Mouse (Mus musculus): Measurements from ENCODE around the gene Olfr429. TPM values are rescaled to one million over a fixed set of nuclear protein-coding genes. Genes with fewer than 3 reads are reported as not detected.

Gene Olfr429
- polyA plus RNA-seq, 1 experiment = not detected

DNA sequence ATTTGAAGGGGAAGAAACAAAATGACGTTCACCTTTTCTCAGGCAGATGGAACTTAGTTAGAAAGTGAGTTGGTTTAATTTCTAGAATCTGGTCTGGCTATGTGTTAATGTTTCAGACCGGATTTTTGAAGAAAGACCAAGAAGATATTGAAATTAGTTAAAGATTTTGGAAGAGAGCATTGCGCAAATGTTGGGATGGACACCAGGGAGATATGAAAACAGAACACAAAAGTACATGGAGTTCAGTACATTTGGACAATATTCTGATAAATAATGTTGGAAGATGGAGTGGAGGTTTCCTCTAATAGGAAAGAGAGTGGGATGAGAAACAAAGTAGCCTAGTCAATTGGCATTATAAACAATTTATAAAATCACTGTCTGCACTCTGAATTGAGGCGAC lies 32.6 kb upstream of the Olfr429 start:
- H3K4me1 ChIP-seq (ENCODE audit: control insufficient read depth, insufficient read depth, low read length) = peaks cover 19% of the 10 kb centered on the region
- H3K4me3 ChIP-seq (ENCODE audit: insufficient read depth, low read length) = no peak overlapping the region
- H3K27ac ChIP-seq (ENCODE audit: insufficient read depth, low read depth, low read length) = no peak overlapping the region
- TF ChIP-seq POLR2A (IDR thresholded peaks at IDR 0.05; ENCODE audit: borderline replicate concordance, low read depth, low read length) (no peak), CTCF (IDR thresholded peaks at IDR 0.05; ENCODE audit: low read depth, low read length) (no peak)

DNA sequence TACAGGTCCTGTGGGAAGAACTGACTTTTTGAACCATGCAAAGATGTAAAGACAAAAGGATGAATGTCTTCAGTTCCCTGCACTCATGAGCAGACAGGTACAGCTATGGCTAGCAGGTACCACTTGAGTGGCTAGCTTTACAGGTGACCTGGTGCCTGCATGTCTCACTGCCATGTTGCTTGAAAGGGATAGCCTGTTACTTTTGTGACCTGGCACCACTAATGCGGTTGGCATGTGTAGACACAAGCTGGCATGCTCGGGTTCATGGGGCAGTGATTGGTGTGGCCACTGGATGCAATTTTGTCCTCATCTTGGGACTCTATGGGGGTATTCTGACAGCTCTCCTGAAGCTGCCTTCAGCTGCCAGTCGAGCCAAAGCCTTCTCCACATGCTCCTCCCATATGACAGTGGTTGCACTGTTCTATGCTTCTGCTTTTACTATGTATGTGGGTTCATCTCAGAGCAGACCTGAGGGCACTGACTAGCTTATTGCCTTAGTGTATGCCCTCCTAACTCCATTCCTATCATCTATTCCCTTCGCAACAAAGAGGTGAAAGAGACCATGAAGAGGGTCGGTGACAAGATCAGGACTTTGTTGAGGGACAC lies 32.1 kb upstream of the Olfr429 start:
- H3K4me1 ChIP-seq (ENCODE audit: control insufficient read depth, insufficient read depth, low read length) = peaks cover 19% of the 10 kb centered on the region
- no peak overlapping the region for H3K27ac ChIP-seq (ENCODE audit: insufficient read depth, low read depth, low read length)
- H3K4me3 ChIP-seq (ENCODE audit: insufficient read depth, low read length) = no peak overlapping the region
- TF ChIP-seq POLR2A (IDR thresholded peaks at IDR 0.05; ENCODE audit: borderline replicate concordance, low read depth, low read length) (no peak), CTCF (IDR thresholded peaks at IDR 0.05; ENCODE audit: low read depth, low read length) (no peak)

DNA sequence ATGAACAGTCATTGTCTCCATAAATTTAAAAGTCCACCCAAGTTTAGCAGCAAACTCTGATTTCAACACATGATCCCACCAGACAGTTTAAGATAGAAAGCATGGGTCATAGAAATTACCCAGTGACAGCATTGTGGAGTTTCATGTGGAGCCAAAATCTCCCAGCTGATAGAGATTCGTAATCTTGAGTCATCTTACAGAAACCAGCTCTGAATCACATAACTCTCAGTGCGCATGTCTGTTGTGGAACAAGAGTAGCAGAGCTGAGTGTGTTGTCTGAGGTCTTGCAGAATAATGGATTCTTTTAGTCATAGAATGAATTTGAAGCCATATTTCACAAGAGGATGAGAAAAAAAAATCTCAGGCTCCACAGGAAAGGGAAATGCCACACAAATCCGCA lies 31.1 kb upstream of the Olfr429 start:
- Histone ChIP-seq H3K27ac (ENCODE audit: insufficient read depth, low read depth, low read length) (no peak overlapping the region), H3K4me3 (ENCODE audit: insufficient read depth, low read length) (no peak overlapping the region), H3K4me1 (ENCODE audit: control insufficient read depth, insufficient read depth, low read length) (peaks cover 19% of the 10 kb centered on the region)
- no peak for TF ChIP-seq CTCF (IDR thresholded peaks at IDR 0.05; ENCODE audit: low read depth, low read length)
- no peak for TF ChIP-seq POLR2A (IDR thresholded peaks at IDR 0.05; ENCODE audit: borderline replicate concordance, low read depth, low read length)

DNA sequence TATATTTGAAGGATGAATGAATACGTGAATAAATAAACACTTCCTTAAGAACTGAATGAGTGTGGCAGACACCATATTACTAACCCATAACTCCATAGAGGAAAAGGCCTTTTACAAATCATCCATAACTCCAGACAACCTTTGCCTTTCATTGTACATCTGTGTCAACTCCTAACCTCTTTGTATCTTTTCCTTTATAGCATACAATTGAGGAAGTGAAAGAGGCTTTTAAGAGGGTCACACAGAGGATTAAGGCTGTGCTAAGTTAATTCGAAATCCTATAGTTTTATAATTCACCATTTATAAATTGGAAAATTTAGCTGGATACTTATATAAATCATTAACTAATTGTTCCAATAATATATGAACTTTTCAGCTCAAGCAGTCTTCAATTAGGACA lies 28.9 kb upstream of the Olfr429 start:
- no peak for TF ChIP-seq POLR2A (IDR thresholded peaks at IDR 0.05; ENCODE audit: borderline replicate concordance, low read depth, low read length)
- TF ChIP-seq CTCF (IDR thresholded peaks at IDR 0.05; ENCODE audit: low read depth, low read length) = no peak
- Histone ChIP-seq H3K4me3 (ENCODE audit: insufficient read depth, low read length) (no peak overlapping the region), H3K27ac (ENCODE audit: insufficient read depth, low read depth, low read length) (no peak overlapping the region)

DNA sequence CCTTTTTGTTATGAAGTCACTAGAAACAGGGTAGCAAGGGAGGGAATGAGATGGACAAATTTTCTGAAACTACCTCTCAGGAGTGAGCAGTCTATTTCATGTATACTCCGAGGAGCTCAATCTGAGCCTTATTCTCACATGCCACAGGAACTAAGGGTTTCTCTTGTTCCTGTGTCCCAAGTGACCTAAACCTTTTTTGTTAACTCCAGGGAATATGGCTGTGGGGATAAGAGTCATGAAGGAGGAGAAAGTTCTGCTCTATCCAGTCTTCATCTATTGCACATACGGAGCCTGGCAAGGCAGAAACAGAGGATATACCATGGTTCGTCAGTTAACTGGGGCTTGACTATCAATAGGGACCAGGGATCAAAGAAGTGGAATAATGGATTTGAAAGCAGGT lies 17.8 kb upstream of the Olfr429 start, which contains the start of gene Olfr430:
Gene Olfr430, plus strand, starts transcription at position 301 of the 400 bp plus-strand sequence.
- no peak for TF ChIP-seq POLR2A (IDR thresholded peaks at IDR 0.05; ENCODE audit: borderline replicate concordance, low read depth, low read length)
- no peak for TF ChIP-seq CTCF (IDR thresholded peaks at IDR 0.05; ENCODE audit: low read depth, low read length)
- no peaks in the 10 kb centered on the region for H3K4me1 ChIP-seq (ENCODE audit: control insufficient read depth, insufficient read depth, low read length)
- H3K4me3 ChIP-seq (ENCODE audit: insufficient read depth, low read length) = no peak within 1 kb of the TSS
- H3K27ac ChIP-seq (ENCODE audit: insufficient read depth, low read depth, low read length) = no peak within 1 kb of the TSS

More for the DNA sequence above, 28.9 kb upstream of the Olfr429 start:
- peaks cover 14% of the 10 kb centered on the region for H3K4me1 ChIP-seq (ENCODE audit: control insufficient read depth, insufficient read depth, low read length)

DNA sequence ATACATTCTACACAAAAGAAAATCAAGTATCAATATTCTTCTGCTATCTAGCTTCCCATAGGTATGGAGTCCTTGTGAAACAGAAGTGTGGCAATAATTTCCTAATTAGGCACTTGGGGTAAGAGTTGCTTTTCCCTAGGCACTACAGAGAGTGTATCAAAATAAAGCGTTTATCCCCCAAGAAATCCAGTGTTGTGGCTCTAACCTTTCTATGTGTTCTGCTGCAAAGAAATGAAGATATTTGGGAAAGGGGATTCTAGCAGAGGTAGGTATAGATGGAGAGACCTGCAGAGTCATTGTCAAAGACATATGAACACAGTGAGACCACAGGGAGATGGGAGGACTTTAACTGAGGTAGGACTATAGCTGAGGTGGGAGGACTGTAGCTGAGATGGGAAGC lies 12.5 kb downstream of the Olfr429 start, which contains the start of gene Olfr427:
Gene Olfr427, plus strand, starts transcription at position 301 of the 400 bp plus-strand sequence.
- Histone ChIP-seq H3K4me1 (ENCODE audit: control insufficient read depth, insufficient read depth, low read length) (no peaks in the 10 kb centered on the region), H3K4me3 (ENCODE audit: insufficient read depth, low read length) (no peak within 1 kb of the TSS), H3K27ac (ENCODE audit: insufficient read depth, low read depth, low read length) (no peak within 1 kb of the TSS)
- TF ChIP-seq POLR2A (IDR thresholded peaks at IDR 0.05; ENCODE audit: borderline replicate concordance, low read depth, low read length) (no peak), CTCF (IDR thresholded peaks at IDR 0.05; ENCODE audit: low read depth, low read length) (no peak)

DNA sequence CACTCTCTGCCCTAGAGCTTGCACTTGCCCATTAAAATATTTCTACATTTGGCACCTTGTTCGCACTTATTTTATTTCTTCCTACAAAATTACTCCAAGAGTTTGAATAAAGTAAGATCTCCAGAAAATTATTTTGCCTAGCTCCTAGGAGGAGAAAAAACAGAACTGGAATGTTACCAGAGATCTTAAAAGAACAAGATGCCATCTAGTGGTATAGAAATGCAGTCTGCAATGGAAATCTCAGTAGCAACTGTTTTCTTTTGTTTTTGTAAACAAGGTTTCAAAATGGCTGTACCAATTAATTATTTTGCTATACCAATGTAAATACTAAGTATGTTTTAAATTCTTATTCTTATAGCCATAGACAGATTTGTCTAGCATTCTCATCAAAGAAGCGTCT lies 19.6 kb downstream of the Olfr429 start:
- Histone ChIP-seq H3K4me1 (ENCODE audit: control insufficient read depth, insufficient read depth, low read length) (no peaks in the 10 kb centered on the region), H3K4me3 (ENCODE audit: insufficient read depth, low read length) (no peak overlapping the region)
- TF ChIP-seq CTCF (IDR thresholded peaks at IDR 0.05; ENCODE audit: low read depth, low read length) (no peak), POLR2A (IDR thresholded peaks at IDR 0.05; ENCODE audit: borderline replicate concordance, low read depth, low read length) (no peak)

DNA sequence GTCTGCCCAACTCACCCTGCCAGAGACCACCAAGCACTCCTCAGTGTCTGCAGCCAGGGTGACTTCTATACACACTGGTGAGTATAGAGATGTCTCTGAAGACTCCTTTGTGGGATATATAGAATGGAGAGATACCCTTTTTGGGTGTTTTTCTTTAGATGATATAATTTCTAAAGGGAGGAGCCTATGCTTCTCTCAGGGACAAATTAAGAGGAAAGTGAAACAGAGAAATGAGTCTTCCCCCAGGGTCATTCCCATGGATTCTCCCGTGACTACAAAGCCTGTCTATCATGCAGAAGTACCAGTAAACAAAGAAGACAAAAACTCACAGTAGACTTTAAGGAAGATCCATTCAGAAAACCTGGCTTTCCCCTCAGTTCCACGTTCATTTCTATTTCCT lies 36.9 kb downstream of the Olfr429 start, which contains the start of gene Olfr231:
Gene Olfr231, minus strand, starts transcription at position 101 of the 400 bp plus-strand sequence.
- H3K4me1 ChIP-seq (ENCODE audit: control insufficient read depth, insufficient read depth, low read length) = no peaks in the 10 kb centered on the region
- H3K4me3 ChIP-seq (ENCODE audit: insufficient read depth, low read length) = no peak within 1 kb of the TSS
- H3K27ac ChIP-seq (ENCODE audit: insufficient read depth, low read depth, low read length) = no peak within 1 kb of the TSS
- TF ChIP-seq POLR2A (IDR thresholded peaks at IDR 0.05; ENCODE audit: borderline replicate concordance, low read depth, low read length) = no peak
- TF ChIP-seq CTCF (IDR thresholded peaks at IDR 0.05; ENCODE audit: low read depth, low read length) = no peak

More for the DNA sequence above, 19.6 kb downstream of the Olfr429 start:
- H3K27ac ChIP-seq (ENCODE audit: insufficient read depth, low read depth, low read length) = no peak overlapping the region

DNA sequence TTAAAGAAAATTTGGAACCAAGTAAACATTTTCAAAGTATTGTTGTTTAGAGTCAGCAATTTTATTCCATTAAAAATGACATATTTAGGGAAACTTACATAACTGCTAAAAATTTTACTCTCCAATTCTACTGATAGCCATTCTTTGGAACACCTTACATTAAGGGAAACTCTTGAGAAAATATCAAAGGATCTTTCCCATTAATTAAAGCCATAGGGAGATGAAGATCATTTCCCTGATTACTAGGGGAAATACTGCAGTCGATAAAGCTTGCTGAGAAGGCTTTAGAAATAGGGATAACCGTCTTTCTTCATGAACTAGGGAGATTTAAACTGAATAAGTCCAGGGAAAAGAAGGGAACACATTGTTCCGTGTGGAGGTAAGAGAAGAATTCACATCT lies 47.1 kb downstream of the Olfr429 start, which contains the start of gene Olfr424:
Gene Olfr424, plus strand, starts transcription at position 301 of the 400 bp plus-strand sequence.
- Histone ChIP-seq H3K27ac (ENCODE audit: insufficient read depth, low read depth, low read length) (no peak within 1 kb of the TSS), H3K4me1 (ENCODE audit: control insufficient read depth, insufficient read depth, low read length) (no peaks in the 10 kb centered on the region), H3K4me3 (ENCODE audit: insufficient read depth, low read length) (no peak within 1 kb of the TSS)
- TF ChIP-seq POLR2A (IDR thresholded peaks at IDR 0.05; ENCODE audit: borderline replicate concordance, low read depth, low read length) (no peak), CTCF (IDR thresholded peaks at IDR 0.05; ENCODE audit: low read depth, low read length) (no peak)

DNA sequence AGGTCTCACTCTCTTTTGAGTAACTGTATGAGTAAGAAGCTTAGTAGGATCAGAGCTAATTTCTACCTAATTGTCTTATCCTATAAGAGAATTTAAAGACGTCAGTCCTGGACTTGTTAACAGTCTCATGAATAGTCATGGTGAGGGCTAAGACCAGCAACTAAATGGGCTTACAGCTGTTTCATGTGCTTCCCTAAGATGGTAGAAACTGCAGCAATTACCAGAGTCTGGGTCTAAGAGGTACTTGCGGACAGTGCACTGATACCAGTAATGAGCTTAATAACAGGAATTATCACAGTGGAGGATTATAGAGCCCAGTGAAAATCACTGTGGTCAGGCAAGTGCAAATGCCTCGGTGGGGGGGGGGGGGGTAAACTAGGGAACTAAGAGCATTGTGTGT lies 47.9 kb downstream of the Olfr429 start:
- no peak overlapping the region for H3K4me3 ChIP-seq (ENCODE audit: insufficient read depth, low read length)
- H3K27ac ChIP-seq (ENCODE audit: insufficient read depth, low read depth, low read length) = no peak overlapping the region
- TF ChIP-seq CTCF (IDR thresholded peaks at IDR 0.05; ENCODE audit: low read depth, low read length) = no peak
- TF ChIP-seq POLR2A (IDR thresholded peaks at IDR 0.05; ENCODE audit: borderline replicate concordance, low read depth, low read length) = no peak
- no peaks in the 10 kb centered on the region for H3K4me1 ChIP-seq (ENCODE audit: control insufficient read depth, insufficient read depth, low read length)

Other genes with a start within 250 kb of the Olfr429 start
- 104 and 108 TPM in 2 replicates for gene Ifi211, start 171.3 kb upstream of the Olfr429 start, polyA plus RNA-seq (2012; ENCODE audit: insufficient read depth, insufficient read length, missing spikeins)
- gene Mndal, start 141.8 kb upstream of the Olfr429 start, polyA plus RNA-seq (2012; ENCODE audit: insufficient read depth, insufficient read length, missing spikeins) = 395 and 406 TPM in 2 replicates
- 165 and 170 TPM in 2 replicates for gene Ifi203, start 141.7 kb upstream of the Olfr429 start, polyA plus RNA-seq (2012; ENCODE audit: insufficient read depth, insufficient read length, missing spikeins)
- gene Ifi202b, start 101.6 kb upstream of the Olfr429 start, polyA plus RNA-seq (2012; ENCODE audit: insufficient read depth, insufficient read length, missing spikeins) = not detected in 2 replicates
- 7.4 and 9.0 TPM in 2 replicates for gene Ifi205, start 52.5 kb upstream of the Olfr429 start, polyA plus RNA-seq (2012; ENCODE audit: insufficient read depth, insufficient read length, missing spikeins)
- gene Olfr433, start 43.6 kb upstream of the Olfr429 start, polyA plus RNA-seq (2012; ENCODE audit: insufficient read depth, insufficient read length, missing spikeins) = 0.33 TPM in 1 of 2 replicates, not detected in the other
- gene Olfr432, start 35.1 kb upstream of the Olfr429 start, polyA plus RNA-seq (2012; ENCODE audit: insufficient read depth, insufficient read length, missing spikeins) = not detected in 2 replicates
- gene Olfr430, start 17.7 kb upstream of the Olfr429 start, polyA plus RNA-seq (2012; ENCODE audit: insufficient read depth, insufficient read length, missing spikeins) = not detected in 2 replicates
- gene Olfr427, start 12.6 kb downstream of the Olfr429 start, polyA plus RNA-seq (2012; ENCODE audit: insufficient read depth, insufficient read length, missing spikeins) = not detected in 2 replicates
- gene Olfr231, start 36.8 kb downstream of the Olfr429 start, polyA plus RNA-seq (2012; ENCODE audit: insufficient read depth, insufficient read length, missing spikeins) = not detected in 2 replicates
- gene Olfr424, start 47.2 kb downstream of the Olfr429 start, polyA plus RNA-seq (2012; ENCODE audit: insufficient read depth, insufficient read length, missing spikeins) = not detected in 2 replicates
- gene Olfr420, start 71.3 kb downstream of the Olfr429 start, polyA plus RNA-seq (2012; ENCODE audit: insufficient read depth, insufficient read length, missing spikeins) = not detected in 2 replicates
- gene Spta1, start 88.4 kb downstream of the Olfr429 start, polyA plus RNA-seq (2012; ENCODE audit: insufficient read depth, insufficient read length, missing spikeins) = 0.20 TPM in 1 of 2 replicates, not detected in the other
- gene Olfr419, start 167.7 kb downstream of the Olfr429 start, polyA plus RNA-seq (2012; ENCODE audit: insufficient read depth, insufficient read length, missing spikeins) = not detected in 2 replicates
- not detected in 2 replicates for gene Mptx1, start 246.2 kb downstream of the Olfr429 start, polyA plus RNA-seq (2012; ENCODE audit: insufficient read depth, insufficient read length, missing spikeins)